Mouse (Mus musculus): ENCODE data around the gene Ly75.

Gene Ly75

GRCm38 (mm10) chr2:60322031-60322726 is 60.9 kb downstream of the Ly75 start:
- no peak for DNase-seq (ENCODE audit: low spot score)

GRCm38 (mm10) chr2:60303796-60304195 is 79.3 kb downstream of the Ly75 start:
- no peak for DNase-seq (ENCODE audit: low spot score)

GRCm38 (mm10) chr2:60299323-60299722 is 83.8 kb downstream of the Ly75 start:
- no peak for DNase-seq (ENCODE audit: low spot score)

GRCm38 (mm10) chr2:60298266-60298665 is 84.8 kb downstream of the Ly75 start:
- DNase-seq (ENCODE audit: low spot score) = no peak

GRCm38 (mm10) chr2:60291381-60291780 is 91.7 kb downstream of the Ly75 start:
- no peak for DNase-seq (ENCODE audit: low spot score)

GRCm38 (mm10) chr2:60289451-60289850 is 93.7 kb downstream of the Ly75 start:
- no peak for DNase-seq (ENCODE audit: low spot score)

GRCm38 (mm10) chr2:60288606-60289005 is 94.5 kb downstream of the Ly75 start:
- DNase-seq (ENCODE audit: low spot score) = no peak

- DNase-seq (ENCODE audit: low spot score) = no peak
Measured at GRCm38 (mm10) chr2:60285107-60285617, 97.9 kb downstream of the Ly75 start.

GRCm38 (mm10) chr2:60284467-60284821 is 98.7 kb downstream of the Ly75 start, which contains the start of gene Cd302:
Cd302 (minus strand) TSS chr2:60284488.
- no peak for DNase-seq (ENCODE audit: low spot score)

GRCm38 (mm10) chr2:60283751-60284466 is 99.2 kb downstream of the Ly75 start:
- peak; percentile 55 for DNase-seq (ENCODE audit: low spot score)

GRCm38 (mm10) chr2:60283208-60283750 is 99.8 kb downstream of the Ly75 start:
- DNase-seq (ENCODE audit: low spot score) = no peak

GRCm38 (mm10) chr2:60282625-60283024 is 100.5 kb downstream of the Ly75 start:
- no peak for DNase-seq (ENCODE audit: low spot score)

- DNase-seq (ENCODE audit: low spot score) = no peak
Measured at GRCm38 (mm10) chr2:60278627-60279026, 104.5 kb downstream of the Ly75 start.

- DNase-seq (ENCODE audit: low spot score) = no peak
Measured at GRCm38 (mm10) chr2:60269856-60270479, 113.1 kb downstream of the Ly75 start.

- no peak for DNase-seq (ENCODE audit: low spot score)
Measured at GRCm38 (mm10) chr2:60267567-60267966, 115.5 kb downstream of the Ly75 start.

GRCm38 (mm10) chr2:60260621-60261350 is 122.3 kb downstream of the Ly75 start:
- DNase-seq (ENCODE audit: low spot score) = no peak

GRCm38 (mm10) chr2:60259186-60259585 is 123.9 kb downstream of the Ly75 start:
- DNase-seq (ENCODE audit: low spot score) = no peak

GRCm38 (mm10) chr2:60256751-60257150 is 126.4 kb downstream of the Ly75 start:
- no peak for DNase-seq (ENCODE audit: low spot score)

- DNase-seq (ENCODE audit: low spot score) = no peak
Measured at GRCm38 (mm10) chr2:60253506-60253905, 129.6 kb downstream of the Ly75 start.

- DNase-seq (ENCODE audit: low spot score) = no peak
Measured at GRCm38 (mm10) chr2:60252782-60253181, 130.3 kb downstream of the Ly75 start.

All from urinary bladder, postnatal 25 days (tissue).